Mouse (Mus musculus) lung, adult 2 months (tissue): ENCODE measurements around the gene Rbm12.

Source experiments
- CTCF ChIP-seq: fragments of 200-500 bp; IDR thresholded peaks from 2 replicates; pipeline ENCODE4 v1.5.1; 2011; ENCODE audit warnings: mild to moderate bottlenecking, low read length, control low read depth; ENCODE audit not compliant: insufficient read depth
- POLR2A ChIP-seq: fragments of 200-500 bp; IDR thresholded peaks from 2 replicates; pipeline ENCODE4 v1.6.1; 2011; ENCODE audit warnings: low read depth, mild to moderate bottlenecking, control low read depth, low read length, borderline replicate concordance; ENCODE audit errors: extremely low read depth

DNA sequence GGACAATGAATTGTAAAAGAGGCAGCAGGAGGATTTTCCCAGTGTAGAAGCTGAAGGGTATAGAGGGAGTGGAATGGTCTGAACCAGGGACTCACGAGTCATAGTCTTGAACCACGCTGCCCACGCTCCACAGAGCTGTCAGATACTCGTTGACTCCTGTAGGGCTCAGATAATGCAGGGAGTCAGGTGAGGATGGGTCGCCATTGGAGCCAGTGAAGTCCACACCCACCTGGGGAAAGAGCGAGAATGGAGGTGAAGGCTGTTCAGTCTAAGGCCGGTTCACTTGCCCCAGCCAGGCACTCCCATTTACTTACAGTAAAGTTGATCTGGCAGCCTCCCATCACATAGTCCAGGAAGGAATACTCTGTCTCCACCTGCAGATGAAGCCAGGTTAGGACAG is 34.3 kb downstream of the Rbm12 start:
- no peak for TF ChIP-seq POLR2A
- TF ChIP-seq CTCF, result no peak
